Mouse (Mus musculus): ENCODE measurements around the gene Tacc2. TPM values are rescaled to one million over a fixed set of nuclear protein-coding genes. Genes with fewer than 3 reads are reported as not detected.

Tacc2 gene
- polyA plus RNA-seq, 1 experiment: 66.7 TPM

DNA sequence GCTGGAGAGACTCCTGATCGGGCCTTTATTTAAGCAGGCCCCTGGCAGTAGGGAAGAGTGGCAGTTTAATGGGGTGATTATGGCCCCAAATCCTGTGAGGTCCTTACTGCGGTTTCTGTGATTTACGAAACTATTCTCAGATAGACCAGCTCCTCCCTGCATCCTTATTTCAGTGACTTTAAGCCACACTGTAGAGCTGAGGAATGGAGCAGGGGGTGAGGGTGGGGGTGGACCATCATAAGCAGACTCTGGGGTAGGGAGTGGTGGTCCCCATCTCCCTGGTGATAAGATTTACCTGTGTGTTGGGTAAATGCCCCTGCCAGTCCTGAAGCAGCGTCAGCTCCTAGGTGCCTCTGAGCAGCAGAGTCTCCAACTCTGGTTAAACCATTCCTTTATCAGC, 29.7 kb downstream of the Tacc2 start:
- TF ChIP-seq CTCF (IDR thresholded peaks at IDR 0.05; ENCODE audit: borderline replicate concordance, insufficient read depth, low read depth, low read length): no peak
- no peak for TF ChIP-seq POLR2A (IDR thresholded peaks at IDR 0.05; ENCODE audit: borderline replicate concordance, insufficient read depth, low read length)
- WGBS: 91% methylated on average over 4 of the region's 4 CpGs
- H3K27me3 ChIP-seq (ENCODE audit: control insufficient read depth, insufficient read depth, low read length): no peaks in the 10 kb centered on the region
- no peaks in the 10 kb centered on the region for H3K4me1 ChIP-seq (ENCODE audit: control insufficient read depth, insufficient read depth, low read length)
- H3K27ac ChIP-seq (ENCODE audit: insufficient read depth, low read length): no peak overlapping the region
- DNase-seq: no peak
- H3K4me3 ChIP-seq (replicated peaks; ENCODE audit: insufficient read depth, low read depth, low read length): no peak overlapping the region

DNA sequence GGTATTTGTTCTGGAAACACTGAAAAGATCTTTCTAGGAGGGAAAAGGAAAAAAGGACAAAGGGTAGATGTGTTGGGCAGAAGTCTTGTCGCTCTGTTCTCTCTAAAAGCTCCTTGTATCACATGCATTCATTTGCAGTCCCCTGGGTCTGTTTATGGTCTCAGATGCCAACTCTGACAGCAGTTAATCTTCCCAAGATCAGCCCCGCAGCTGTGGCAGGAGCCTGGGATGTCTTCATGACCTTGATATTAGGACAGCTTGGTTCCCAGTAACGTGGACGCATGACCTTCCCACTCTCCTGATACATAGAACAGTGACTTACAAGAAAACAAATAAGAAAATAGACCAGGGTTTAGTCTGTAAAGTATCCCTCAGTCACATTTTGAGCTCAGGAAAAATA, 36.7 kb downstream of the Tacc2 start:
- TF ChIP-seq CTCF (IDR thresholded peaks at IDR 0.05; ENCODE audit: borderline replicate concordance, insufficient read depth, low read depth, low read length): no peak
- TF ChIP-seq POLR2A (IDR thresholded peaks at IDR 0.05; ENCODE audit: borderline replicate concordance, insufficient read depth, low read length): no peak
- no peaks in the 10 kb centered on the region for H3K4me1 ChIP-seq (ENCODE audit: control insufficient read depth, insufficient read depth, low read length)
- H3K27me3 ChIP-seq (ENCODE audit: control insufficient read depth, insufficient read depth, low read length): no peaks in the 10 kb centered on the region
- DNase-seq: no peak
- H3K27ac ChIP-seq (ENCODE audit: insufficient read depth, low read length): no peak overlapping the region
- 39% methylated on average over 4 of the region's 4 CpGs for WGBS
- no peak overlapping the region for H3K4me3 ChIP-seq (replicated peaks; ENCODE audit: insufficient read depth, low read depth, low read length)

DNA sequence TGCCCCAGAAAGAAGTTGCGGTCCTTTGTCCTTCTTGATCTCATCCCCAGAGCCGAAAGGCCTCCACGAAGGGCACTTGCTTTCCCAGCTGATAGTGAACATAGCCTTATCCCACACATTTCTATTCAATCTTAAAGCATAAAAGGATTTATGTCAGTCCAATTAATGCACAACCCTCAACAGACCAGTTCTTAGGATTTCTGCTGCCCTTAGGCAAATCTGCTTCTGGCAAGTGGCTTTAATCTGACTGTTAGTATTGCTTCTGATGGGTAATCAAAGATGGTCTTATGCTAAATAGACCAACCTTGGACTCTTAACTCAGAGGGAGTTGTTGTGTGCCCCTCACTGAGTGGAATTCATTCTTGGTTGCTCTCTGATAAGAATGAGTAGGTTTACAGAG, 40.4 kb downstream of the Tacc2 start:
- no peak overlapping the region for H3K27ac ChIP-seq (ENCODE audit: insufficient read depth, low read length)
- WGBS: 92% methylated on average over 3 of the region's 3 CpGs
- no peak overlapping the region for H3K4me3 ChIP-seq (replicated peaks; ENCODE audit: insufficient read depth, low read depth, low read length)
- no peak for DNase-seq
- TF ChIP-seq POLR2A (IDR thresholded peaks at IDR 0.05; ENCODE audit: borderline replicate concordance, insufficient read depth, low read length) (no peak), CTCF (IDR thresholded peaks at IDR 0.05; ENCODE audit: borderline replicate concordance, insufficient read depth, low read depth, low read length) (no peak)
- H3K27me3 ChIP-seq (ENCODE audit: control insufficient read depth, insufficient read depth, low read length): no peaks in the 10 kb centered on the region
- no peaks in the 10 kb centered on the region for H3K4me1 ChIP-seq (ENCODE audit: control insufficient read depth, insufficient read depth, low read length)

DNA sequence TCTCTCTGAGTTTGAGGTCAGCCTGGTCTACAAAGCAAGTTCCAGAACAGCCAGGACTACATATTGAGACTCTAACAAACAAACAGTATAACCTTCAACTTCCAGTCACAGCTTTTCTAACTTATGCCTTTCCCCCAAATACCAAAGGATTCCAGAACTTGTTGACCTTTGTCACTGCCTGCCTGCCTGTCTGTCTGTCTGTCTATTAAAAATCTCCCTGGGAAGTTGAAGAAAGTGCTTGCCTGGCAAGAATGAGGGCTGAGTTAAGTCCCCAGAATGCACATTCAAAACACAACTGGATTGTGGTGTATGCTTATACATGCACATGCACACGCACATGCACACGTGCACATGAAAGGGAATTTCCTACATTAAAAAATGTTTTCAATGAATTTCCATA, 43.8 kb downstream of the Tacc2 start:
- no peak for DNase-seq
- H3K4me3 ChIP-seq (replicated peaks; ENCODE audit: insufficient read depth, low read depth, low read length): no peak overlapping the region
- no peak overlapping the region for H3K27ac ChIP-seq (ENCODE audit: insufficient read depth, low read length)
- H3K27me3 ChIP-seq (ENCODE audit: control insufficient read depth, insufficient read depth, low read length): no peaks in the 10 kb centered on the region
- peaks cover 12% of the 10 kb centered on the region; the same call in 1 of the 2 replicates for H3K4me1 ChIP-seq (ENCODE audit: control insufficient read depth, insufficient read depth, low read length)
- TF ChIP-seq POLR2A (IDR thresholded peaks at IDR 0.05; ENCODE audit: borderline replicate concordance, insufficient read depth, low read length) (no peak), CTCF (IDR thresholded peaks at IDR 0.05; ENCODE audit: borderline replicate concordance, insufficient read depth, low read depth, low read length) (no peak)
- 92% methylated on average over 2 of the region's 2 CpGs for WGBS

DNA sequence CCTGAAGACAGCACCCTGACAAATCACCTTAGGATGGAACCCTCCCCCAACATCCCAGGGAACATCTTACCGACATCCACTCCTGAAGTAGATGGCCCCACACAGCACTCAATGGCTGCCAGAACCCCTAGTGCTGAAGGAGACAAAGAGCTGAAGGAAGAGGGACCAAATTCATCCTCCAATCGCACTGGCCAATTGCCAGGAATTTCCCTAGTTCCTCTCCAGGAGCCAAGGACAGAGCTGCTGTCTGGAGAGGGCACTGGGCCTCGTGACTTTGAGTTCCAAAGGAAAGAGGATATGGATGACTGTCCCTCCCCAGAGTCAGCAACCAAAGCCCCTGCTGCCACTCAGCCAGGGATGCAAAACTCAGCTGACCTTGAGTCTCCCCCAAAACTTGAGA, 44.7 kb downstream of the Tacc2 start:
- H3K4me1 ChIP-seq (ENCODE audit: control insufficient read depth, insufficient read depth, low read length): peaks cover 12% of the 10 kb centered on the region; the same call in 1 of the 2 replicates
- TF ChIP-seq POLR2A (IDR thresholded peaks at IDR 0.05; ENCODE audit: borderline replicate concordance, insufficient read depth, low read length): no peak
- TF ChIP-seq CTCF (IDR thresholded peaks at IDR 0.05; ENCODE audit: borderline replicate concordance, insufficient read depth, low read depth, low read length): no peak
- H3K27me3 ChIP-seq (ENCODE audit: control insufficient read depth, insufficient read depth, low read length): no peaks in the 10 kb centered on the region
- 50% methylated on average over 3 of the region's 3 CpGs for WGBS
- no peak for DNase-seq
- no peak overlapping the region for H3K27ac ChIP-seq (ENCODE audit: insufficient read depth, low read length)
- no peak overlapping the region for H3K4me3 ChIP-seq (replicated peaks; ENCODE audit: insufficient read depth, low read depth, low read length)

DNA sequence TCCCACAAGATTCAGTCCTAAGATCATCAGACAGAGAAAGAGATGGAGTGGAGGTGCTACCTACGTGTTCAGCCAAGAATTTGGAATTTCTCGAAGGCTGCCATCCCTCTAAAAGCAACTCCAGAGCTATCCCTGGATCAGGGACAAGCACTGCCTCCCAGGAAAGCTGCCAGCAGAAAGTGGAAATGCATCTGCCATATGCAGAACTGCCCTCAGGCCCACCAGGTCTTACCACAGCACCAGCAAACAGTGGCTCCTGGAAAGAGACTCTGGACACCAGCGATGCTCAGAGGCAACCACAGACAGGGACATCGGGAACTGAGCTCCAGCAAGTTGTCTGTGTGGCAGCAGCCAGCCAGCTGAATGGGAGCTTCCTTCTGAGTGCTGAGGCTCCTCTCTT, 45.1 kb downstream of the Tacc2 start:
- Histone ChIP-seq H3K4me3 (replicated peaks; ENCODE audit: insufficient read depth, low read depth, low read length) (no peak overlapping the region), H3K4me1 (ENCODE audit: control insufficient read depth, insufficient read depth, low read length) (peaks cover 12% of the 10 kb centered on the region; the same call in 1 of the 2 replicates), H3K27me3 (ENCODE audit: control insufficient read depth, insufficient read depth, low read length) (no peaks in the 10 kb centered on the region), H3K27ac (ENCODE audit: insufficient read depth, low read length) (no peak overlapping the region)
- TF ChIP-seq CTCF (IDR thresholded peaks at IDR 0.05; ENCODE audit: borderline replicate concordance, insufficient read depth, low read depth, low read length) (no peak), POLR2A (IDR thresholded peaks at IDR 0.05; ENCODE audit: borderline replicate concordance, insufficient read depth, low read length) (no peak)
- WGBS: 51% methylated on average over 4 of the region's 4 CpGs
- DNase-seq: no peak

DNA sequence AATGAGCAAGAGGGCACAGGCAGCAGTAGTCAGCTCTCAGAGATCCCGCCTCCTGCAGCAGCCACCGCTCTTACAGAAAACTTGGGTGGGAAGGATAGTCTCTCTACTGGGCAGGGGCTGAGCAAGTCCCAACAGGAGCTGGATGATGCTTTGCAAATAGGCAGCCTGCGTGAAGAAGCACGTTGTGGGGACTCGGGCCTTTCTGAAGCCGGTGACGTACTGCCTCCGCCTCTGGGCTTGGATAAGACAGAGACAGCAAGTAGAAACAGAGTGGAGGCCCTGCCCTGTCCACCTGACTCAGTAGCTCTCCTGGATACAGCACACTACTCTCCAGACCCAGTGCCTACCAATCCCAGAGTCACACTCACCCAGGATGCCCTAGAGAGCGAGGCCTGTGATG, 47.1 kb downstream of the Tacc2 start:
- no peaks in the 10 kb centered on the region for H3K27me3 ChIP-seq (ENCODE audit: control insufficient read depth, insufficient read depth, low read length)
- H3K4me1 ChIP-seq (ENCODE audit: control insufficient read depth, insufficient read depth, low read length): peaks cover 12% of the 10 kb centered on the region; the same call in 1 of the 2 replicates
- WGBS: 95% methylated on average over 9 of the region's 9 CpGs
- H3K4me3 ChIP-seq (replicated peaks; ENCODE audit: insufficient read depth, low read depth, low read length): no peak overlapping the region
- no peak overlapping the region for H3K27ac ChIP-seq (ENCODE audit: insufficient read depth, low read length)
- no peak for DNase-seq
- TF ChIP-seq CTCF (IDR thresholded peaks at IDR 0.05; ENCODE audit: borderline replicate concordance, insufficient read depth, low read depth, low read length): no peak
- no peak for TF ChIP-seq POLR2A (IDR thresholded peaks at IDR 0.05; ENCODE audit: borderline replicate concordance, insufficient read depth, low read length)

DNA sequence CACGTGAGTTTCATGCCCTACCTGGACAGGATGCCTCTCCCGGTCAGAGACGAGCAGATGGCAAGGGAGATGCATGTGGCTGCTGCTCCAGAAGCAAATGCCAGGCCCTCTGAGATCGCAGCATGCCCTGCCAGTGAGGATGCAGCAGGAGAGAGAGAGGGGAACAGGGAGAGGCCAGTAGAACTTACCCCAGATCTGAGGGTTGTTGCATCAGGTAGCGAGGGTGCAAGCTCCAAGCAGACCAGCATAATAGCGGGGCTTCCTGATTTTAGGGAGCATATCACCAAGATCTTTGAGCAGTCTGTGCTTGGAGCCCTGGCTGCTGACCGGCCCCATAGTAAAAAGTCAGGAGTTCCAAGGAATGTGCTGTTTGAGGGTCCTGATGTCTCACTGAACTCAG, 48.1 kb downstream of the Tacc2 start:
- Histone ChIP-seq H3K4me1 (ENCODE audit: control insufficient read depth, insufficient read depth, low read length) (peaks cover 12% of the 10 kb centered on the region; the same call in 1 of the 2 replicates), H3K27me3 (ENCODE audit: control insufficient read depth, insufficient read depth, low read length) (no peaks in the 10 kb centered on the region), H3K27ac (ENCODE audit: insufficient read depth, low read length) (no peak overlapping the region), H3K4me3 (replicated peaks; ENCODE audit: insufficient read depth, low read depth, low read length) (no peak overlapping the region)
- 48% methylated on average over 7 of the region's 7 CpGs for WGBS
- DNase-seq: peak; percentile 33 to 37
- TF ChIP-seq POLR2A (IDR thresholded peaks at IDR 0.05; ENCODE audit: borderline replicate concordance, insufficient read depth, low read length) (no peak), CTCF (IDR thresholded peaks at IDR 0.05; ENCODE audit: borderline replicate concordance, insufficient read depth, low read depth, low read length) (no peak)
